Mouse (Mus musculus): ENCODE measurements around the gene Myo1b. TPM values are rescaled to one million over a fixed set of nuclear protein-coding genes. Genes with fewer than 3 reads are reported as not detected.

The Myo1b gene
- 27.4 and 38.7 TPM in 2 replicates for polyA plus RNA-seq (2015; fragmentation: Nextera tagmentation; extraction: Ambion mirVana)

GRCm38 (mm10) chr1:51915576-51916156, at the start of gene Myo1b:
Gene Myo1b (minus strand): TSS chr1:51916071.
- Histone ChIP-seq H3K36me3 (no peaks in the 10 kb centered on the region), H3K4me3 (peak within 1 kb of the TSS; percentile 81), H3K4me2 (peak within 1 kb of the TSS; percentile 89), H3K27ac (peak within 1 kb of the TSS; percentile 82), H3K9me3 (replicated peaks) (no peaks in the 10 kb centered on the region), H3K9ac (peak within 1 kb of the TSS; percentile 80), H3K27me3 (no peaks in the 10 kb centered on the region), H3K4me1 (replicated peaks) (peaks cover 13% of the 10 kb centered on the region)
- ATAC-seq (replicated peaks; ENCODE audit: insufficient number of reproducible peaks, insufficient read depth, low FRiP score, low read depth): peak; percentile 88
- WGBS: under 1% methylated on average over 79 of the region's 79 CpGs

GRCm38 (mm10) chr1:51964647-51965046, 48.8 kb upstream of the Myo1b start:
- H3K4me3 ChIP-seq: no peak overlapping the region
- H3K4me2 ChIP-seq: no peak overlapping the region
- no peak overlapping the region for H3K27ac ChIP-seq
- H3K27me3 ChIP-seq: no peaks in the 10 kb centered on the region
- no peaks in the 10 kb centered on the region for H3K36me3 ChIP-seq
- H3K9me3 ChIP-seq (replicated peaks): no peaks in the 10 kb centered on the region
- no peak for ATAC-seq (replicated peaks; ENCODE audit: insufficient number of reproducible peaks, insufficient read depth, low FRiP score, low read depth)
- H3K4me1 ChIP-seq (replicated peaks): peaks cover 7% of the 10 kb centered on the region
- 86% methylated on average over 2 of the region's 2 CpGs for WGBS
- H3K9ac ChIP-seq: no peak overlapping the region

GRCm38 (mm10) chr1:51947116-51947515, 31.2 kb upstream of the Myo1b start:
- H3K4me3 ChIP-seq: no peak overlapping the region
- no peak overlapping the region for H3K4me2 ChIP-seq
- H3K9me3 ChIP-seq (replicated peaks): no peaks in the 10 kb centered on the region
- H3K27ac ChIP-seq: no peak overlapping the region
- H3K4me1 ChIP-seq (replicated peaks): no peaks in the 10 kb centered on the region
- H3K27me3 ChIP-seq: no peaks in the 10 kb centered on the region
- H3K9ac ChIP-seq: no peak overlapping the region
- H3K36me3 ChIP-seq: no peaks in the 10 kb centered on the region
- ATAC-seq (replicated peaks; ENCODE audit: insufficient number of reproducible peaks, insufficient read depth, low FRiP score, low read depth): no peak
- 43% methylated on average over 4 of the region's 4 CpGs for WGBS

GRCm38 (mm10) chr1:51944755-51945154, 28.9 kb upstream of the Myo1b start:
- WGBS: 43% methylated on average over 5 of the region's 5 CpGs
- Histone ChIP-seq H3K4me1 (replicated peaks) (no peaks in the 10 kb centered on the region), H3K4me2 (no peak overlapping the region), H3K9ac (no peak overlapping the region), H3K9me3 (replicated peaks) (no peaks in the 10 kb centered on the region), H3K27ac (no peak overlapping the region), H3K4me3 (no peak overlapping the region), H3K27me3 (no peaks in the 10 kb centered on the region), H3K36me3 (no peaks in the 10 kb centered on the region)
- ATAC-seq (replicated peaks; ENCODE audit: insufficient number of reproducible peaks, insufficient read depth, low FRiP score, low read depth): no peak

- H3K27me3 ChIP-seq: no peaks in the 10 kb centered on the region
- 88% methylated on average over 7 of the region's 7 CpGs for WGBS
- no peak for ATAC-seq (replicated peaks; ENCODE audit: insufficient number of reproducible peaks, insufficient read depth, low FRiP score, low read depth)
Observed at GRCm38 (mm10) chr1:51938357-51938756, 22.5 kb upstream of the Myo1b start.

GRCm38 (mm10) chr1:51935006-51935405, 19.1 kb upstream of the Myo1b start:
- Histone ChIP-seq H3K4me3 (no peak overlapping the region), H3K4me2 (no peak overlapping the region), H3K9ac (no peak overlapping the region), H3K36me3 (no peaks in the 10 kb centered on the region), H3K27ac (peak overlapping the region; percentile 3; the same call in 1 of the 2 replicates), H3K27me3 (no peaks in the 10 kb centered on the region), H3K4me1 (replicated peaks) (peaks cover 7% of the 10 kb centered on the region), H3K9me3 (replicated peaks) (no peaks in the 10 kb centered on the region)
- ATAC-seq (replicated peaks; ENCODE audit: insufficient number of reproducible peaks, insufficient read depth, low FRiP score, low read depth): no peak
- 48% methylated on average over 2 of the region's 2 CpGs for WGBS

More at GRCm38 (mm10) chr1:51938357-51938756, 22.5 kb upstream of the Myo1b start:
- Histone ChIP-seq H3K9ac (no peak overlapping the region), H3K4me3 (no peak overlapping the region), H3K27ac (no peak overlapping the region), H3K36me3 (no peaks in the 10 kb centered on the region), H3K9me3 (replicated peaks) (no peaks in the 10 kb centered on the region), H3K4me1 (replicated peaks) (peaks cover 5% of the 10 kb centered on the region), H3K4me2 (no peak overlapping the region)

- H3K4me2 ChIP-seq: no peak overlapping the region
- H3K4me3 ChIP-seq: no peak overlapping the region
- H3K27me3 ChIP-seq: no peaks in the 10 kb centered on the region
- ATAC-seq (replicated peaks; ENCODE audit: insufficient number of reproducible peaks, insufficient read depth, low FRiP score, low read depth): no peak; the same call in 1 of the 2 replicates
- WGBS: 46% methylated on average over 11 of the region's 11 CpGs
- no peaks in the 10 kb centered on the region for H3K9me3 ChIP-seq (replicated peaks)
- peak overlapping the region; percentile 41 for H3K27ac ChIP-seq
- H3K9ac ChIP-seq: no peak overlapping the region
- H3K4me1 ChIP-seq (replicated peaks): peaks cover 7% of the 10 kb centered on the region
- no peaks in the 10 kb centered on the region for H3K36me3 ChIP-seq
Observed at GRCm38 (mm10) chr1:51934176-51934924, 18.5 kb upstream of the Myo1b start.

GRCm38 (mm10) chr1:51932826-51933225, 17.0 kb upstream of the Myo1b start:
- H3K4me3 ChIP-seq: no peak overlapping the region
- WGBS: 56% methylated on average over 3 of the region's 3 CpGs
- H3K4me1 ChIP-seq (replicated peaks): peaks cover 7% of the 10 kb centered on the region
- no peak overlapping the region for H3K9ac ChIP-seq
- H3K4me2 ChIP-seq: no peak overlapping the region
- H3K27me3 ChIP-seq: no peaks in the 10 kb centered on the region
- no peak for ATAC-seq (replicated peaks; ENCODE audit: insufficient number of reproducible peaks, insufficient read depth, low FRiP score, low read depth)
- H3K36me3 ChIP-seq: no peaks in the 10 kb centered on the region
- no peaks in the 10 kb centered on the region for H3K9me3 ChIP-seq (replicated peaks)
- H3K27ac ChIP-seq: no peak overlapping the region

GRCm38 (mm10) chr1:51931561-51931960, 15.7 kb upstream of the Myo1b start:
- no peaks in the 10 kb centered on the region for H3K9me3 ChIP-seq (replicated peaks)
- H3K4me3 ChIP-seq: no peak overlapping the region

GRCm38 (mm10) chr1:51930584-51930983, 14.7 kb upstream of the Myo1b start:
- peaks cover 7% of the 10 kb centered on the region for H3K4me1 ChIP-seq (replicated peaks)
- H3K9ac ChIP-seq: no peak overlapping the region
- H3K36me3 ChIP-seq: no peaks in the 10 kb centered on the region
- no peak overlapping the region for H3K27ac ChIP-seq
- no peak for ATAC-seq (replicated peaks; ENCODE audit: insufficient number of reproducible peaks, insufficient read depth, low FRiP score, low read depth)
- H3K4me3 ChIP-seq: no peak overlapping the region
- no peaks in the 10 kb centered on the region for H3K27me3 ChIP-seq
- no peaks in the 10 kb centered on the region for H3K9me3 ChIP-seq (replicated peaks)
- H3K4me2 ChIP-seq: no peak overlapping the region
- 41% methylated on average over 5 of the region's 5 CpGs for WGBS

More at GRCm38 (mm10) chr1:51931561-51931960, 15.7 kb upstream of the Myo1b start:
- H3K36me3 ChIP-seq: no peaks in the 10 kb centered on the region
- no peak for ATAC-seq (replicated peaks; ENCODE audit: insufficient number of reproducible peaks, insufficient read depth, low FRiP score, low read depth)
- no peak overlapping the region for H3K4me2 ChIP-seq
- 71% methylated on average over 7 of the region's 7 CpGs for WGBS
- no peak overlapping the region for H3K9ac ChIP-seq
- peaks cover 7% of the 10 kb centered on the region for H3K4me1 ChIP-seq (replicated peaks)
- H3K27me3 ChIP-seq: no peaks in the 10 kb centered on the region
- H3K27ac ChIP-seq: no peak overlapping the region

- H3K4me2 ChIP-seq: no peak overlapping the region
- no peaks in the 10 kb centered on the region for H3K36me3 ChIP-seq
- no peak overlapping the region for H3K4me3 ChIP-seq
- no peak overlapping the region for H3K9ac ChIP-seq
- ATAC-seq (replicated peaks; ENCODE audit: insufficient number of reproducible peaks, insufficient read depth, low FRiP score, low read depth): no peak
- H3K4me1 ChIP-seq (replicated peaks): peaks cover 7% of the 10 kb centered on the region
- H3K27ac ChIP-seq: no peak overlapping the region
- H3K27me3 ChIP-seq: no peaks in the 10 kb centered on the region
- 45% methylated on average over 3 of the region's 3 CpGs for WGBS
- no peaks in the 10 kb centered on the region for H3K9me3 ChIP-seq (replicated peaks)
Observed at GRCm38 (mm10) chr1:51929557-51929956, 13.7 kb upstream of the Myo1b start.
